In genomic region chr14:8286595-8286994, GRCm38 (mm10) we compare ENCODE assay signal across 8 mouse cellular contexts. TPM values are rescaled to one million over a fixed set of nuclear protein-coding genes. Genes with fewer than 3 reads are reported as not detected.
DNase-seq lines count a peak whose midpoint lies in the region; ATAC-seq lines count a peak whose summit lies in the region.
"Not testable (repeated sequence)": the region's sequence is repeated elsewhere in the genome, so short reads cannot be mapped to it uniquely, and the experiment has no call there.

No protein-coding gene starts in this region.

- 81% methylated on average over 5 of the region's 5 CpGs for WGBS in hindbrain, embryonic 15.5 days
- 83% methylated on average over 5 of the region's 5 CpGs for WGBS in large intestine, adult 2 months
- WGBS in lung, embryonic 15.5 days, result 77% methylated on average over 5 of the region's 5 CpGs
- WGBS in neural tube, embryonic 12.5 days, result 85% methylated on average over 5 of the region's 5 CpGs

- not testable (repeated sequence) for H3K4me1 ChIP-seq in hindbrain, embryonic 15.5 days (replicated peaks); lung, embryonic 15.5 days; neural tube, embryonic 12.5 days

- H3K9ac ChIP-seq in hindbrain, embryonic 15.5 days; lung, embryonic 15.5 days; neural tube, embryonic 12.5 days: not testable (repeated sequence)

- peak; percentile 47 for DNase-seq in ES-CJ7 (ENCODE audit: low read depth, low spot score)
- peak; percentile 47 for DNase-seq in gastrocnemius, postnatal 25 days
- DNase-seq in large intestine, adult 2 months (ENCODE audit: low read depth, low spot score), result peak; percentile 18
- DNase-seq in thymus, postnatal 14 days, result peak; percentile 54

- not testable (repeated sequence) for H3K4me2 ChIP-seq in hindbrain, embryonic 15.5 days; lung, embryonic 15.5 days; neural tube, embryonic 12.5 days (replicated peaks)

- peak; percentile 94 for ATAC-seq in cerebellum, adult (ENCODE audit: insufficient number of reproducible peaks, low FRiP score, low TSS enrichment)
- ATAC-seq in hindbrain, embryonic 15.5 days (ENCODE audit: low FRiP score, low read depth), result peak; percentile 80; the same call in 1 of the 2 replicates
- ATAC-seq in lung, embryonic 15.5 days (ENCODE audit: borderline replicate concordance, extremely low read depth, low FRiP score, low TSS enrichment), result peak; percentile 81
- peak; percentile 50; the same call in 1 of the 2 replicates for ATAC-seq in neural tube, embryonic 12.5 days (ENCODE audit: low FRiP score, low read depth)

- not testable (repeated sequence) for H3K27me3 ChIP-seq in hindbrain, embryonic 15.5 days; lung, embryonic 15.5 days; neural tube, embryonic 12.5 days (replicated peaks)

- H3K36me3 ChIP-seq in hindbrain, embryonic 15.5 days; lung, embryonic 15.5 days; neural tube, embryonic 12.5 days: not testable (repeated sequence)

- not testable (repeated sequence) for H3K27ac ChIP-seq in hindbrain, embryonic 15.5 days (replicated peaks); lung, embryonic 15.5 days; neural tube, embryonic 12.5 days

- not testable (repeated sequence) for H3K4me3 ChIP-seq in hindbrain, embryonic 15.5 days; lung, embryonic 15.5 days; neural tube, embryonic 12.5 days

- H3K9me3 ChIP-seq in hindbrain, embryonic 15.5 days; lung, embryonic 15.5 days; neural tube, embryonic 12.5 days: not testable (repeated sequence)

RNA-seq across cellular contexts. Expression of gene Acox2, which starts 27.4 kb away (rescaled TPM):
- under 1 TPM in 1 of 2 experiments, not detected in 1; 0.35 TPM for total RNA-seq in gastrocnemius, postnatal 25 days (2021)
- 0.13 TPM in 1 of 2 replicates, not detected in the other for polyA plus RNA-seq in hindbrain, embryonic 15.5 days (2015; fragmentation: Nextera tagmentation; extraction: Ambion mirVana)
- 5.5 and 10.6 TPM in 2 replicates for polyA plus RNA-seq in large intestine, adult 2 months (2012; rRNA removed)
- polyA plus RNA-seq in lung, embryonic 15.5 days (2015; fragmentation: Nextera tagmentation; extraction: Ambion mirVana), result 0.97 and 1.4 TPM in 2 replicates
- polyA plus RNA-seq in neural tube, embryonic 12.5 days (2016; fragmentation: Nextera tagmentation; extraction: Ambion mirVana), result 0.52 TPM in 1 of 2 replicates, not detected in the other

RNA-seq across cellular contexts. Expression of gene Fam107a, which starts 31.2 kb away (rescaled TPM):
- total RNA-seq in gastrocnemius, postnatal 25 days (2021), result 1 to 10 TPM; 3.4 to 6.3 TPM
- 0.56 and 0.75 TPM in 2 replicates for polyA plus RNA-seq in hindbrain, embryonic 15.5 days (2015; fragmentation: Nextera tagmentation; extraction: Ambion mirVana)
- polyA plus RNA-seq in large intestine, adult 2 months (2012; rRNA removed), result 0.58 and 1.2 TPM in 2 replicates
- polyA plus RNA-seq in lung, embryonic 15.5 days (2015; fragmentation: Nextera tagmentation; extraction: Ambion mirVana), result 0.54 and 0.59 TPM in 2 replicates
- polyA plus RNA-seq in neural tube, embryonic 12.5 days (2016; fragmentation: Nextera tagmentation; extraction: Ambion mirVana), result 0.75 and 1.0 TPM in 2 replicates
